Mouse (Mus musculus) stomach, postnatal 0 days (tissue): ENCODE results near the gene Pbx2. TPM values are rescaled to one million over a fixed set of nuclear protein-coding genes. Genes with fewer than 3 reads are reported as not detected.

Experiments
- ATAC-seq: fragments of 200-750 bp; cut with Nextera tagmentation; 2 replicates; pipeline ENCODE4 v1.8.0; 2017; ENCODE audit not compliant: low FRiP score, low TSS enrichment
- DNase-seq: peaks from one replicate; pipeline ENCODE4 v3.0.0-alpha.2; 2016; ENCODE audit warnings: low spot score
- H3K27ac ChIP-seq: fragments of 300-500 bp; sonication (generic); replicated peaks from 2 replicates; pipeline ENCODE4 v1.5.1; 2014; ENCODE audit warnings: mild to moderate bottlenecking, control low read depth
- H3K27me3 ChIP-seq: fragments of 300-500 bp; sonication (generic); 2 replicates; pipeline ENCODE4 v1.6.1; 2014; ENCODE audit warnings: low read length; ENCODE audit not compliant: control insufficient read depth, insufficient read depth
- H3K36me3 ChIP-seq: fragments of 300-500 bp; sonication (generic); 2 replicates; pipeline ENCODE4 v1.6.1; 2014; ENCODE audit warnings: low read length, mixed read lengths; ENCODE audit not compliant: control insufficient read depth, insufficient read depth
- H3K4me1 ChIP-seq: fragments of 300-500 bp; sonication (generic); replicated peaks from 2 replicates; pipeline ENCODE4 v1.6.1; 2014; ENCODE audit warnings: antibody characterized with exemption; ENCODE audit not compliant: control insufficient read depth, insufficient read depth
- H3K4me2 ChIP-seq: fragments of 300-500 bp; sonication (generic); replicated peaks from 2 replicates; pipeline ENCODE4 v1.6.1; 2014; ENCODE audit warnings: low read depth, mild to moderate bottlenecking, control low read depth, moderate library complexity
- H3K4me3 ChIP-seq: fragments of 300-500 bp; sonication (generic); 2 replicates; pipeline ENCODE4 v1.5.1; 2014; ENCODE audit warnings: low read depth, low read length, control low read depth
- H3K9ac ChIP-seq: fragments of 300-500 bp; sonication (generic); 2 replicates; pipeline ENCODE4 v1.6.1; 2014; ENCODE audit warnings: mild to moderate bottlenecking, low read length, control low read depth, mixed read lengths
- H3K9me3 ChIP-seq: fragments of 300-500 bp; sonication (generic); 2 replicates; pipeline ENCODE4 v1.6.1; 2016; ENCODE audit warnings: low read length; ENCODE audit not compliant: control insufficient read depth
- CTCF ChIP-seq: IDR thresholded peaks from 2 replicates; pipeline ENCODE4 v1.5.1; 2016; ENCODE audit warnings: antibody characterized with exemption, low read depth, mild to moderate bottlenecking, moderate library complexity
- EP300 ChIP-seq: optimal IDR thresholded peaks from 2 replicates; pipeline ENCODE3; 2016; ENCODE audit warnings: antibody characterized with exemption
- WGBS: fragments of 180-500 bp; shearing (Covaris S2); extraction: QIAGEN DNeasy Blood & Tissue Kit; methylation state at CpG from one replicate; pipeline ENCODE4 v1.1.7; 2014; 5-methylcytosine and 5-hydroxymethylcytosine counted together
- polyA plus RNA-seq: library from polyadenylated mRNA; unstranded; fragments of >200 nt; fragmentation: Nextera tagmentation; extraction: Ambion mirVana; gene quantifications from 2 replicates; pipeline ENCODE4 v1.2.1, GENCODE M21; 2015

Pbx2 gene
- polyA plus RNA-seq, 1 experiment from 2014 or later, result 4.3 TPM

GRCm38 (mm10) chr17:34613054-34613645 lies 22.1 kb downstream of the Pbx2 start:
- no peaks in the 10 kb centered on the region for H3K9me3 ChIP-seq
- H3K27me3 ChIP-seq, result no peaks in the 10 kb centered on the region
- H3K4me2 ChIP-seq, result no peak overlapping the region
- TF ChIP-seq CTCF, result no peak
- no peak for TF ChIP-seq EP300
- DNase-seq (no peak), ATAC-seq (no peak)
- no peak overlapping the region for H3K27ac ChIP-seq
- WGBS, result 82% methylated on average over 11 of the region's 11 CpGs
- peaks cover 35% of the 10 kb centered on the region for H3K36me3 ChIP-seq
- no peak overlapping the region for H3K9ac ChIP-seq
- H3K4me3 ChIP-seq, result no peak overlapping the region
- 0 out of 2 replicates have a peak, but pooled peaks cover 2% of the 10 kb centered on the region for H3K4me1 ChIP-seq

GRCm38 (mm10) chr17:34613830-34614229 lies 22.8 kb downstream of the Pbx2 start:
- no peaks in the 10 kb centered on the region for H3K27me3 ChIP-seq
- no peak for TF ChIP-seq EP300
- TF ChIP-seq CTCF, result no peak
- peaks cover 35% of the 10 kb centered on the region for H3K36me3 ChIP-seq
- H3K27ac ChIP-seq, result no peak overlapping the region
- ATAC-seq (no peak), DNase-seq (no peak)
- 0 out of 2 replicates have a peak, but pooled peaks cover under 1% of the 10 kb centered on the region for H3K4me1 ChIP-seq
- no peak overlapping the region for H3K9ac ChIP-seq
- H3K4me3 ChIP-seq, result no peak overlapping the region
- H3K9me3 ChIP-seq, result no peaks in the 10 kb centered on the region
- H3K4me2 ChIP-seq, result no peak overlapping the region
- WGBS, result 85% methylated on average over 10 of the region's 10 CpGs

DNA sequence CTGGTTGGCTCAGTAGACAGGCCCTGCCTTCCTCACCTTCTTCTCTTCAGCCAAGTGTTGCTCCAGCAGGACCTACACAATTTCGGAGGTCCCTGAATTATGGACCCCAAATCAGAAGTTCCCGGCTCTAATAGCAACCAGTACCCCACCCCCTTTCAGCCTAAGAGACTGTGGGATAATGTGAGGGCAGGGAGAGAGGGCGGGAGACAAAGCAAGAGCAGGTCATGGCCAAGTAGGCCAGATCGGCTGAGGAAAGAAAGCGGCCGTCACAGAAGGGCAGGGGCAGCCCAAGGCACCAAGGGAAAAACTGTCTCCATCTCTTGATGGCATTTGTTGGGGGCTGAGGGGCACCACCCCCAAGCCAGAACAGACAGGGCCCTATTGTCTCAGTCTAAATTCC lies 24.8 kb downstream of the Pbx2 start, which contains the start of gene Egfl8:
TSS of gene Egfl8 (minus strand) at position 101 of the 400 bp plus-strand sequence.
- H3K36me3 ChIP-seq, result peaks cover 31% of the 10 kb centered on the region
- 82% methylated on average over 6 of the region's 6 CpGs for WGBS

DNA sequence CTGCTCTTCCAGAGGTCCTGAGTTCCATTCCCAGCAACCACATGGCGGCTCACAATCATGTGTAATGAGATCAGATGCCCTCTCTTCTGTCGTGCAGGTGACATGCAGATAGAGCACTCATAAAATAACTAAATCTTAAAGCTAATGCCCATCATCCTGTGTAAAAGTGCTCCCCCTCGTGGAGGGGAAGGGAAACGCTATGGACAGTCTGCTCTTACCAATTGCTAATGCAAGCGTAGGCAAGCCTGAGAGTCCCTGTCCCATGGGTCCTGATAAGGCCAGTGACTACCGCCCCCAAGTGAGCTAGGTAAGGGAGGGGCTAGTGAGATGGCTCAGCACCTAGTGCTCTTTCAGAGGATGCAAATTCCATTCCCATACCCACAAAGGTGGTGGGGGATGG lies 27.9 kb downstream of the Pbx2 start:
- Histone ChIP-seq H3K27ac (no peak overlapping the region), H3K9me3 (no peaks in the 10 kb centered on the region), H3K4me1 (no peaks in the 10 kb centered on the region), H3K4me2 (no peak overlapping the region), H3K4me3 (no peak overlapping the region), H3K9ac (no peak overlapping the region), H3K27me3 (no peaks in the 10 kb centered on the region), H3K36me3 (peaks cover 12% of the 10 kb centered on the region)
- DNase-seq (peak; percentile 69), ATAC-seq (peak; percentile 31; the same call in 1 of the 2 replicates)
- 20% methylated on average over 6 of the region's 6 CpGs for WGBS
- TF ChIP-seq CTCF (peak; percentile 84), EP300 (no peak)

More for the DNA sequence above, 24.8 kb downstream of the Pbx2 start, which contains the start of gene Egfl8:
- Histone ChIP-seq H3K4me2 (no peak within 1 kb of the TSS), H3K27me3 (no peaks in the 10 kb centered on the region), H3K9ac (no peak within 1 kb of the TSS), H3K4me1 (no peaks in the 10 kb centered on the region), H3K9me3 (no peaks in the 10 kb centered on the region), H3K27ac (no peak within 1 kb of the TSS), H3K4me3 (no peak within 1 kb of the TSS)
- TF ChIP-seq EP300 (no peak), CTCF (no peak)
- ATAC-seq (no peak), DNase-seq (no peak)

DNA sequence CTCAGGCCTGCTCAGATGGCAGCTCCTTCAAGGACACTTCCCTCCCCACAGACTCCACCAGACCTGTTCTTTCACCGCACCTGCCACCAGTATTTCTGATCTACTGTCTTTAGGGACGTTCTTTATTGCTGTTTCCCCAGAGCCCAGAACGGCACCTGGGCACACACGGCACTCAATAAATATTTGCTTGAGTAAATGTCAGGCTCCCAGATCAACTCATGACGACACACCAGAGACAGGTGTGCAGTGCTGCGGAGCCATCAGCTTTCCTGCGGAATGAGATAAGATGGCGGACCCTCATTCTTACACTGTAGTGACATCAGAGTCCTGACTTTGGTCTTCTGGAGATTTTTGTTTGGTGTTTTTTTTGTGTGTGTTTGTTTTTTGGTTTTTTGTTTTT lies 29.9 kb downstream of the Pbx2 start:
- TF ChIP-seq CTCF (no peak), EP300 (no peak)
- H3K9me3 ChIP-seq, result no peaks in the 10 kb centered on the region
- H3K9ac ChIP-seq, result no peak overlapping the region
- H3K4me1 ChIP-seq, result no peaks in the 10 kb centered on the region
- H3K4me2 ChIP-seq, result no peak overlapping the region
- no peak overlapping the region for H3K4me3 ChIP-seq
- H3K36me3 ChIP-seq, result peaks cover 10% of the 10 kb centered on the region; the same call in 1 of the 2 replicates
- DNase-seq (no peak), ATAC-seq (no peak)
- no peaks in the 10 kb centered on the region for H3K27me3 ChIP-seq
- no peak overlapping the region for H3K27ac ChIP-seq
- WGBS, result 59% methylated on average over 8 of the region's 8 CpGs

- Histone ChIP-seq H3K4me1 (peaks cover 3% of the 10 kb centered on the region; the same call in 1 of the 2 replicates), H3K27ac (no peak overlapping the region), H3K9ac (no peak overlapping the region), H3K27me3 (no peaks in the 10 kb centered on the region), H3K9me3 (no peaks in the 10 kb centered on the region), H3K4me2 (no peak overlapping the region), H3K36me3 (peaks cover 4% of the 10 kb centered on the region; the same call in 1 of the 2 replicates), H3K4me3 (no peak overlapping the region)
- DNase-seq, result no peak
- 81% methylated on average over 9 of the region's 9 CpGs for WGBS
- TF ChIP-seq EP300 (no peak), CTCF (peak; percentile 53)
- ATAC-seq, result no peak
These were observed 32.1 kb downstream of the Pbx2 start for GRCm38 (mm10) chr17:34623161-34623560.
